Mouse (Mus musculus) neutrophil, adult 5-6 weeks (primary cell): ENCODE results near the gene Duox1. TPM values are rescaled to one million over a fixed set of nuclear protein-coding genes. Genes with fewer than 3 reads are reported as not detected.
"Not testable (repeated sequence)": the region's sequence is repeated elsewhere in the genome, so short reads cannot be mapped to it uniquely, and the experiment has no call there.

Experiments used
- ATAC-seq: fragments of 151-379, 151-347 bp; 2 replicates; pipeline ENCODE4 v1.8.0; 2017; ENCODE audit warnings: mild to moderate bottlenecking, moderate TSS enrichment; ENCODE audit not compliant: insufficient number of reproducible peaks, poor library complexity, low FRiP score, severe bottlenecking; ENCODE audit errors: extremely low read depth
- total RNA-seq: library from RNA; stranded (forward); fragments of 200-1000 nt; gene quantifications from 2 replicates; pipeline ENCODE4 v1.2.3, GENCODE M21; 2017

Duox1 gene
- total RNA-seq, 1 experiment from 2014 or later: not detected

DNA sequence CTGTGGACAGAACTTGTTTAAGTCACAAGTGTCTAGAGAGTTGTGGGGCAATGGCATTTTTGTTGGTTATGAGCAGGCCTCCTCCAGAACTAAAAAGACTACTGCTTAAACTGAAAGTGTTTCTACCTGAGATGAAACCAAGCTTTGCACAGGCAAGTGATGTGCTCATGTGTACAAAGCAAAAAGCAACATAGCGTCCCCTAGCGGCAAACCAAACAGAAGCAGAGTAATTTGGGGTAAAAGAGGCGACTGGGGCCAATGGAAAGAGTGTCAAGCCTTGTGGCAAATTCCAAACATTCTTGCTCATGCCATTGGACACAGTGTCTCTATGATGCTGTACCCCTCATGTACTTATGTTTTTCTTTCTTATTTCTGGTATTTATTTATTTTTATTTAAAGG lies 69.6 kb downstream of the Duox1 start:
- ATAC-seq: no peak

DNA sequence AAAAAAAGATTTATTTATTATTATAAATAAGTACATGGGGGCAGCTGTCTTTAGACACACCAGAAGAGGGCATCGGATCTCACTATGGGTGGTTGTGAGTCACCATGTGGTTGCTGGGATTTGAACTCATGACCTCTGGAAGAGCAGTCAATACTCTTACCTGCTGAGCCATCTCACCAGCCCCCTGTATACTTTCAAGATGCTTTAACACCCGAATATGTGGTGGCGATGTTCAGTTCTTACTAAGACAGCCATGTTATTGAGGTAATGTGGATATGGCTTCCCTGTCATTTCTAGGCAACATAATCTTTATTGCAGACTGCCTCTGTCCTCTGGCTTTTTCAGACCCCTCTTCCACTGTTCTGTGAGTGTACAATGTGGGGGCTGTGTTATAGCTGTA lies 71.7 kb downstream of the Duox1 start:
- not testable (repeated sequence) for ATAC-seq

DNA sequence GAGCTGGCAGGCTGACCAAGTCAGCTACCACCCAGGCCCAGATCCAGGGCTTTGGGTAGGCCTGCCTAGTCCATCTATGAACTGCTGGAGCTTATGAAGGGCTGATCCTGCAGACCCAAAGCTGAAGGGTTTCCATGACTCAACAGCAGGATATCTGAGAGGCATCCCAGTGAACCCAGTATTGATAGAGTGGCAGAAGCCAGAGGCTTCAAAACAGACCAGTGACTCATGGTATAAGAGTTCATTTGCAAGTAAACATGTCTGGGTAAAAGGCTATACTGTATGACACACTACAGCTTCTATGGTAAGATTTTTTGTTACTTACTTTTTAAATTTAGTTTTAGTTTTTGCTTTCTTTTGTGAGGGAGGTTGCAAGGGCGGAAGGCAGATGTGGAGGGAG lies 80.7 kb downstream of the Duox1 start:
- no peak for ATAC-seq

Other genes starting within 250 kb of the Duox1 start
- gene Spg11, start 197.3 kb upstream of the Duox1 start, total RNA-seq: 26.4 and 30.3 TPM in 2 replicates
- 2,529 and 2,921 TPM in 2 replicates for gene B2m, start 168.0 kb upstream of the Duox1 start, total RNA-seq
- not detected in 2 replicates for gene Trim69, start 155.0 kb upstream of the Duox1 start, total RNA-seq
- gene Patl2, start 129.5 kb upstream of the Duox1 start, total RNA-seq: not detected in 2 replicates
- gene Terb2, start 129.4 kb upstream of the Duox1 start, total RNA-seq: not detected in 2 replicates
- gene Sord, start 80.9 kb upstream of the Duox1 start, total RNA-seq: 12.6 and 15.3 TPM in 2 replicates
- gene Duox2, start 17.2 kb upstream of the Duox1 start, total RNA-seq: not detected in 2 replicates
- gene Duoxa2, start 16.8 kb upstream of the Duox1 start, total RNA-seq: 0.47 TPM in 1 of 2 replicates, not detected in the other
- gene Duoxa1, start 1.9 kb upstream of the Duox1 start, total RNA-seq: not detected in 2 replicates
- gene Shf, start 53.5 kb downstream of the Duox1 start, total RNA-seq: 1.6 and 4.5 TPM in 2 replicates
- 146 and 148 TPM in 2 replicates for gene Slc28a2, start 110.8 kb downstream of the Duox1 start, total RNA-seq
- gene Gm14085, start 169.3 kb downstream of the Duox1 start, total RNA-seq: 15.0 and 15.1 TPM in 2 replicates